Mouse (Mus musculus) hindbrain, embryonic 11.5 days (tissue): ENCODE results near the gene Bex1. TPM values are rescaled to one million over a fixed set of nuclear protein-coding genes. Genes with fewer than 3 reads are reported as not detected.

ENCODE experiments used
- ATAC-seq: fragments of 200-750 bp; cut with Nextera tagmentation; 2 replicates; pipeline ENCODE4 v1.8.0; 2017; ENCODE audit warnings: mild to moderate bottlenecking, moderate TSS enrichment, moderate library complexity; ENCODE audit not compliant: low FRiP score
- DNase-seq: peaks from one replicate; pipeline ENCODE4 v3.0.0-alpha.2; 2015; ENCODE audit warnings: low spot score
- H3K27ac ChIP-seq: fragments of 300-500 bp; sonication (generic); 2 replicates; pipeline ENCODE4 v1.5.1; 2014; ENCODE audit warnings: mild to moderate bottlenecking, low read depth, low read length
- H3K27me3 ChIP-seq: fragments of 300-500 bp; sonication (generic); 2 replicates; pipeline ENCODE4 v1.6.1; 2014; ENCODE audit warnings: mild to moderate bottlenecking, low read length, moderate library complexity, mixed read lengths; ENCODE audit not compliant: control insufficient read depth, insufficient read depth
- H3K36me3 ChIP-seq: fragments of 300-500 bp; sonication (generic); 2 replicates; pipeline ENCODE4 v1.6.1; 2014; ENCODE audit warnings: mild to moderate bottlenecking, low read length, moderate library complexity, mixed read lengths; ENCODE audit not compliant: control insufficient read depth, insufficient read depth
- H3K4me1 ChIP-seq: fragments of 300-500 bp; sonication (generic); replicated peaks from 2 replicates; pipeline ENCODE4 v1.6.1; 2014; ENCODE audit warnings: low read length, mixed read lengths; ENCODE audit not compliant: control insufficient read depth, insufficient read depth
- H3K4me2 ChIP-seq: fragments of 300-500 bp; sonication (generic); replicated peaks from 2 replicates; pipeline ENCODE4 v1.6.1; 2014; ENCODE audit warnings: mild to moderate bottlenecking, low read depth, low read length
- H3K4me3 ChIP-seq: fragments of 300-500 bp; sonication (generic); 2 replicates; pipeline ENCODE4 v1.5.1; 2014; ENCODE audit warnings: low read depth, low read length
- H3K9ac ChIP-seq: fragments of 300-500 bp; sonication (generic); 2 replicates; pipeline ENCODE4 v1.6.1; 2014; ENCODE audit warnings: low read depth, low read length
- H3K9me3 ChIP-seq: fragments of 300-500 bp; sonication (generic); 2 replicates; pipeline ENCODE4 v1.6.1; 2016; ENCODE audit warnings: low read length; ENCODE audit not compliant: control insufficient read depth
- WGBS: fragments of 180-500 bp; shearing (Covaris S2); extraction: QIAGEN DNeasy Blood & Tissue Kit; methylation state at CpG from one replicate; pipeline ENCODE4 v1.1.7; 2014; 5-methylcytosine and 5-hydroxymethylcytosine counted together
- polyA plus RNA-seq: library from polyadenylated mRNA; unstranded; fragments of >200 nt; fragmentation: Nextera tagmentation; extraction: Ambion mirVana; gene quantifications from 2 replicates; pipeline ENCODE4 v1.2.1, GENCODE M21; 2014

The Bex1 gene
- polyA plus RNA-seq, 1 experiment from 2014 or later: 99.1 TPM

- 79% methylated on average over 5 of the region's 5 CpGs for WGBS
- DNase-seq (no peak), ATAC-seq (no peak)
- Histone ChIP-seq H3K4me2 (no peak overlapping the region), H3K36me3 (no peaks in the 10 kb centered on the region), H3K9me3 (no peaks in the 10 kb centered on the region), H3K27ac (no peak overlapping the region), H3K9ac (no peak overlapping the region), H3K4me3 (no peak overlapping the region), H3K27me3 (no peaks in the 10 kb centered on the region), H3K4me1 (no peaks in the 10 kb centered on the region)
These were observed 12.5 kb upstream of the Bex1 start for GRCm38 (mm10) chrX:136227768-136228167.

GRCm38 (mm10) chrX:136223714-136224113 is 8.4 kb upstream of the Bex1 start:
- WGBS: 74% methylated on average over 6 of the region's 6 CpGs
- H3K36me3 ChIP-seq: no peaks in the 10 kb centered on the region
- DNase-seq: no peak
- H3K9me3 ChIP-seq: no peaks in the 10 kb centered on the region
- no peak overlapping the region for H3K4me3 ChIP-seq
- no peak overlapping the region for H3K27ac ChIP-seq
- H3K27me3 ChIP-seq: no peaks in the 10 kb centered on the region
- no peaks in the 10 kb centered on the region for H3K4me1 ChIP-seq
- no peak for ATAC-seq
- H3K9ac ChIP-seq: no peak overlapping the region
- H3K4me2 ChIP-seq: no peak overlapping the region

- Histone ChIP-seq H3K9ac (no peak overlapping the region), H3K27ac (no peak overlapping the region), H3K9me3 (no peaks in the 10 kb centered on the region), H3K27me3 (no peaks in the 10 kb centered on the region), H3K36me3 (no peaks in the 10 kb centered on the region), H3K4me1 (no peaks in the 10 kb centered on the region), H3K4me2 (no peak overlapping the region), H3K4me3 (no peak overlapping the region)
- DNase-seq (no peak), ATAC-seq (no peak)
- WGBS: 73% methylated on average over 1 of the region's 1 CpGs
These were observed 990 bp upstream of the Bex1 start for GRCm38 (mm10) chrX:136216303-136216702.

- H3K27ac ChIP-seq: no peak overlapping the region
- no peak overlapping the region for H3K4me3 ChIP-seq
- H3K36me3 ChIP-seq: no peaks in the 10 kb centered on the region
- no peak overlapping the region for H3K4me2 ChIP-seq
- no peak overlapping the region for H3K9ac ChIP-seq
- WGBS: 74% methylated on average over 2 of the region's 2 CpGs
- no peaks in the 10 kb centered on the region for H3K27me3 ChIP-seq
- ATAC-seq: no peak
- DNase-seq: no peak
- H3K9me3 ChIP-seq: no peaks in the 10 kb centered on the region
- H3K4me1 ChIP-seq: no peaks in the 10 kb centered on the region
These were observed 1.9 kb downstream of the Bex1 start for GRCm38 (mm10) chrX:136213396-136213795.

- Histone ChIP-seq H3K4me3 (no peak overlapping the region), H3K27ac (no peak overlapping the region), H3K9me3 (no peaks in the 10 kb centered on the region), H3K4me2 (no peak overlapping the region), H3K9ac (no peak overlapping the region), H3K27me3 (no peaks in the 10 kb centered on the region), H3K36me3 (no peaks in the 10 kb centered on the region), H3K4me1 (no peaks in the 10 kb centered on the region)
- DNase-seq: no peak
- 77% methylated on average over 6 of the region's 6 CpGs for WGBS
- no peak for ATAC-seq
These were observed 10.9 kb downstream of the Bex1 start for GRCm38 (mm10) chrX:136204406-136204805.

GRCm38 (mm10) chrX:136203664-136204066 is 11.6 kb downstream of the Bex1 start, which contains the start of gene Tceal5:
Gene Tceal5, minus strand, starts transcription at chrX:136203876.
- H3K9ac ChIP-seq: peak within 1 kb of the TSS; percentile 52
- DNase-seq (peak; percentile 45), ATAC-seq (peak; percentile 76)
- peak within 1 kb of the TSS; percentile 37 for H3K4me3 ChIP-seq
- H3K27me3 ChIP-seq: no peaks in the 10 kb centered on the region
- peak within 1 kb of the TSS; percentile 46 for H3K4me2 ChIP-seq
- H3K4me1 ChIP-seq: no peaks in the 10 kb centered on the region
- peak within 1 kb of the TSS; percentile 10; the same call in 1 of the 2 replicates for H3K27ac ChIP-seq
- WGBS: 18% methylated on average over 9 of the region's 9 CpGs
- no peaks in the 10 kb centered on the region for H3K36me3 ChIP-seq
- no peaks in the 10 kb centered on the region for H3K9me3 ChIP-seq

- H3K9ac ChIP-seq: peak overlapping the region; percentile 52; the same call in 1 of the 2 replicates
These were observed 12.1 kb downstream of the Bex1 start for GRCm38 (mm10) chrX:136203257-136203656.

GRCm38 (mm10) chrX:136196873-136197272 is 18.4 kb downstream of the Bex1 start:
- no peak for ATAC-seq
- Histone ChIP-seq H3K4me1 (no peaks in the 10 kb centered on the region), H3K4me2 (no peak overlapping the region), H3K9me3 (no peaks in the 10 kb centered on the region), H3K4me3 (no peak overlapping the region), H3K27me3 (no peaks in the 10 kb centered on the region), H3K36me3 (no peaks in the 10 kb centered on the region), H3K9ac (no peak overlapping the region), H3K27ac (no peak overlapping the region)
- DNase-seq: peak; percentile 49
- WGBS: 65% methylated on average over 1 of the region's 1 CpGs

More at GRCm38 (mm10) chrX:136203257-136203656, 12.1 kb downstream of the Bex1 start:
- Histone ChIP-seq H3K4me2 (peak overlapping the region; percentile 46), H3K27ac (peak overlapping the region; percentile 10; the same call in 1 of the 2 replicates), H3K4me3 (peak overlapping the region; percentile 37), H3K27me3 (no peaks in the 10 kb centered on the region), H3K9me3 (no peaks in the 10 kb centered on the region), H3K36me3 (no peaks in the 10 kb centered on the region), H3K4me1 (no peaks in the 10 kb centered on the region)
- 18% methylated on average over 7 of the region's 7 CpGs for WGBS
- DNase-seq: peak; percentile 5
- ATAC-seq: peak; percentile 38; the same call in 1 of the 2 replicates

GRCm38 (mm10) chrX:136195193-136195944 is 19.9 kb downstream of the Bex1 start:
- no peak overlapping the region for H3K27ac ChIP-seq
- no peak overlapping the region for H3K9ac ChIP-seq
- WGBS: 90% methylated on average over 16 of the region's 16 CpGs
- ATAC-seq (no peak), DNase-seq (no peak)
- H3K9me3 ChIP-seq: no peaks in the 10 kb centered on the region
- no peaks in the 10 kb centered on the region for H3K4me1 ChIP-seq
- no peaks in the 10 kb centered on the region for H3K27me3 ChIP-seq
- H3K4me2 ChIP-seq: no peak overlapping the region
- H3K36me3 ChIP-seq: no peaks in the 10 kb centered on the region
- H3K4me3 ChIP-seq: no peak overlapping the region
